Mouse (Mus musculus): Measurements from ENCODE around the gene Nqo1. TPM values are rescaled to one million over a fixed set of nuclear protein-coding genes. Genes with fewer than 3 reads are reported as not detected.

Nqo1 gene
- total and polyA plus RNA-seq, 3 experiments, result 0.94 to 23.8 (median 1.9) TPM

- dilution Hi-C loops (cut with MboI; ENCODE audit: extremely low pct_ligation_motif_present, extremely low pct_unique_long_range_greater_than_20kb, low sequenced_read_pairs), result no loop called here
- H3K9ac ChIP-seq (ENCODE audit: insufficient read depth, low read depth), result no peak overlapping the region
- no peaks in the 10 kb centered on the region for H3K79me2 ChIP-seq (replicated peaks; ENCODE audit: control insufficient read depth, extremely low read depth, insufficient read depth, poor library complexity, severe bottlenecking)
Measured at GRCm38 (mm10) chr8:107384651-107385050, 18.4 kb downstream of the Nqo1 start.

GRCm38 (mm10) chr8:107382898-107383297 lies 20.1 kb downstream of the Nqo1 start:
- peaks cover 3 to 4% of the 10 kb centered on the region in 2 experiments; a peak in 1 of 4 replicates for H3K4me1 ChIP-seq (ENCODE audit: control insufficient read depth in 1 of 2, insufficient read depth in 2 of 2)
- no peak for DNase-seq (ENCODE audit: extremely low read depth)
- H3K79me2 ChIP-seq (replicated peaks; ENCODE audit: control insufficient read depth, extremely low read depth, insufficient read depth, poor library complexity, severe bottlenecking), result no peaks in the 10 kb centered on the region
- H3K4me3 ChIP-seq (replicated peaks in 1 of 3; ENCODE audit: low read depth in 2 of 3, low read length in 2 of 3, poor library complexity in 1 of 3), result no peak overlapping the region
- H3K9me3 ChIP-seq (replicated peaks; ENCODE audit: low read length), result no peaks in the 10 kb centered on the region
- no peaks in the 10 kb centered on the region for H3K27me3 ChIP-seq (replicated peaks)
- H3K9ac ChIP-seq (ENCODE audit: insufficient read depth, low read depth), result no peak overlapping the region
- H3K27ac ChIP-seq (ENCODE audit: insufficient read depth, low read depth), result no peak overlapping the region
- H3K36me3 ChIP-seq (replicated peaks in 1 of 2; ENCODE audit: control insufficient read depth in 1 of 2, insufficient read depth in 1 of 2, low read length in 1 of 2), result peaks cover 15 to 26% of the 10 kb centered on the region in 2 experiments
- no peak overlapping the region for H3K4me2 ChIP-seq (ENCODE audit: insufficient read depth, low read depth, poor library complexity, severe bottlenecking)
- in situ Hi-C loops (cut with MboI; ENCODE audit: low pct_ligation_motif_present, low pct_unique_long_range_greater_than_20kb, low sequenced_read_pairs), result no loop called here
- TF ChIP-seq JUND (conservative IDR thresholded peaks at IDR 0.05; ENCODE audit: low read depth, low read length), result no peak
- TF ChIP-seq HCFC1 (IDR thresholded peaks at IDR 0.05; ENCODE audit: low read depth, low read length), result no peak
- TF ChIP-seq KAT2A (IDR thresholded peaks at IDR 0.05; ENCODE audit: insufficient replicate concordance, low read length), result no peak
- no peak for TF ChIP-seq BHLHE40 (IDR thresholded peaks at IDR 0.05; ENCODE audit: low read depth, low read length)
- TF ChIP-seq MEF2A (IDR thresholded peaks at IDR 0.05; ENCODE audit: borderline replicate concordance, low read depth, low read length), result no peak
- no peak for TF ChIP-seq EP300 (IDR thresholded peaks at IDR 0.05; ENCODE audit: low read length)
- no peak for TF ChIP-seq TBP (conservative IDR thresholded peaks at IDR 0.05; ENCODE audit: low read depth, low read length)
- TF ChIP-seq CTCF (conservative IDR thresholded peaks at IDR 0.05 in 1 of 2, IDR thresholded peaks at IDR 0.05 in 1 of 2; ENCODE audit: low read depth in 2 of 2, low read length in 2 of 2), result no peak
- dilution Hi-C loops (cut with MboI; ENCODE audit: extremely low pct_ligation_motif_present, extremely low pct_unique_long_range_greater_than_20kb, low sequenced_read_pairs), result no loop called here

More at GRCm38 (mm10) chr8:107384651-107385050, 18.4 kb downstream of the Nqo1 start:
- no peak overlapping the region for H3K27ac ChIP-seq (ENCODE audit: insufficient read depth, low read depth)
- H3K4me2 ChIP-seq (ENCODE audit: insufficient read depth, low read depth, poor library complexity, severe bottlenecking), result no peak overlapping the region
- TF ChIP-seq UBTF (IDR thresholded peaks at IDR 0.05; ENCODE audit: low read depth, low read length) (no peak), SMC3 (IDR thresholded peaks at IDR 0.05; ENCODE audit: low read depth, low read length) (no peak), MAFK (IDR thresholded peaks at IDR 0.05; ENCODE audit: insufficient replicate concordance, low read length) (no peak), ETS1 (conservative IDR thresholded peaks at IDR 0.05; ENCODE audit: low read depth, low read length) (no peak), NELFE (IDR thresholded peaks at IDR 0.05; ENCODE audit: low read depth, low read length) (no peak), POLR2A (IDR thresholded peaks at IDR 0.05; ENCODE audit: low read depth, low read length) (no peak), NRF1 (IDR thresholded peaks at IDR 0.05; ENCODE audit: low read depth, low read length) (no peak), MYC (IDR thresholded peaks at IDR 0.05; ENCODE audit: low read depth, low read length) (no peak)
- peaks cover 3 to 4% of the 10 kb centered on the region in 2 experiments; a peak in 1 of 4 replicates for H3K4me1 ChIP-seq (ENCODE audit: control insufficient read depth in 1 of 2, insufficient read depth in 2 of 2)
- H3K36me3 ChIP-seq (replicated peaks in 1 of 2; ENCODE audit: control insufficient read depth in 1 of 2, insufficient read depth in 1 of 2, low read length in 1 of 2), result peaks cover 4 to 10% of the 10 kb centered on the region in 2 experiments
- H3K9me3 ChIP-seq (replicated peaks; ENCODE audit: low read length), result no peaks in the 10 kb centered on the region
- DNase-seq (ENCODE audit: extremely low read depth), result no peak
- in situ Hi-C loops (cut with MboI; ENCODE audit: low pct_ligation_motif_present, low pct_unique_long_range_greater_than_20kb, low sequenced_read_pairs), result loop anchor here (5.0 kb wide), 1 partner anchor 193 kb away; no protein-coding TSS in a partner anchor
- H3K4me3 ChIP-seq (replicated peaks in 1 of 3; ENCODE audit: low read depth in 2 of 3, low read length in 2 of 3, poor library complexity in 1 of 3), result no peak overlapping the region
- H3K27me3 ChIP-seq (replicated peaks), result no peaks in the 10 kb centered on the region

Data from CH12.LX (cell line).